Mouse (Mus musculus): ENCODE measurements around the gene Tgfbr3.

Tgfbr3 gene

GRCm38 (mm10) chr5:107068146-107068545 lies 221.3 kb downstream of the Tgfbr3 start:
- no peak for DNase-seq

GRCm38 (mm10) chr5:107067531-107067930 lies 221.9 kb downstream of the Tgfbr3 start:
- DNase-seq = no peak

- DNase-seq = no peak
Observed at GRCm38 (mm10) chr5:107064922-107065321, 224.5 kb downstream of the Tgfbr3 start.

- no peak for DNase-seq
Observed at GRCm38 (mm10) chr5:107062229-107062852, 227.1 kb downstream of the Tgfbr3 start.

- no peak for DNase-seq
Observed at GRCm38 (mm10) chr5:107059514-107059913, 229.9 kb downstream of the Tgfbr3 start.

GRCm38 (mm10) chr5:107058642-107059041 lies 230.8 kb downstream of the Tgfbr3 start:
- DNase-seq = no peak

Measured in lung, postnatal 14 days (tissue).